Mouse (Mus musculus) small intestine, adult 2 months (tissue): ENCODE data around the gene Gart.

Source experiments
- CTCF ChIP-seq: fragments of 200-500 bp; IDR thresholded peaks from 2 replicates; pipeline ENCODE4 v1.5.1; 2012; ENCODE audit warnings: low read depth, mild to moderate bottlenecking, control low read depth, inconsistent platforms, low read length, moderate library complexity, mixed read lengths; ENCODE audit not compliant: insufficient replicate concordance, insufficient read length; ENCODE audit errors: extremely low read depth
- POLR2A ChIP-seq: fragments of 200-500 bp; IDR thresholded peaks from 2 replicates; pipeline ENCODE4 v1.6.1; 2012; ENCODE audit warnings: low read depth, mild to moderate bottlenecking, control low read depth, inconsistent platforms, low read length, moderate library complexity

- no peak for TF ChIP-seq CTCF
- no peak for TF ChIP-seq POLR2A
These were observed 37.1 kb downstream of the Gart start for GRCm38 (mm10) chr16:91609501-91610245.
